Mouse (Mus musculus): ENCODE measurements around the gene Gm9857. TPM values are rescaled to one million over a fixed set of nuclear protein-coding genes. Genes with fewer than 3 reads are reported as not detected.

The Gm9857 gene
- polyA plus RNA-seq, 1 experiment from 2014 or later, result not detected

DNA sequence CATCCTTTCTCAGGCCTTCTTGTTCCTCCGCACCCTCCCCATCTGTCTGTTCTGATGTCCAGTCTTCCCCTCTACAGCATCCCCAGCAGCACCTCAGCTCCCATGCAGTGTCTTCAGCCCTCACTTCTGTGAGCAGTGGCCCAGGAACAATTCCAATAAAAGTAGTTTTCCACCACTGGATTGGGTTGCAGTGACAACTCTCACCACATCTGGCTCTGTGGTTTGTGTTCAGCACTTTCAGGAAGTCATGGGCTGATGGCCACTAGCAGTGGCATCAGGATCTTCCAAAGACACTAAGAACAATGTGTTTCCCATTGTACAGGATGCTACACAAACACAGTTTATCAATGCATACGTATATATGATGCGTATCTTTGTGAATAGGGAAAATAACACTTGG, 25.8 kb upstream of the Gm9857 start:
- Histone ChIP-seq H3K4me2 (ENCODE audit: low read length) (no peak overlapping the region), H3K9me3 (ENCODE audit: control insufficient read depth, low read length) (no peaks in the 10 kb centered on the region), H3K36me3 (ENCODE audit: control insufficient read depth, insufficient read depth, low read length) (no peaks in the 10 kb centered on the region), H3K9ac (ENCODE audit: low read length) (no peak overlapping the region), H3K4me3 (ENCODE audit: low read depth, low read length) (no peak overlapping the region), H3K27ac (ENCODE audit: low read depth) (no peak overlapping the region), H3K4me1 (replicated peaks; ENCODE audit: control insufficient read depth, insufficient read depth, low read length) (peaks cover 9% of the 10 kb centered on the region; the same call in 1 of the 2 replicates), H3K27me3 (replicated peaks; ENCODE audit: control insufficient read depth, insufficient read depth, low read length) (no peaks in the 10 kb centered on the region)
- 87% methylated on average over 3 of the region's 3 CpGs for whole genome bisulfite sequencing
- ATAC-seq (replicated peaks; ENCODE audit: low FRiP score, low TSS enrichment, low read depth) (no peak), DNase-seq (ENCODE audit: low spot score) (no peak)

- no peak for ATAC-seq (replicated peaks; ENCODE audit: low FRiP score, low TSS enrichment, low read depth)
- peaks cover 9% of the 10 kb centered on the region; the same call in 1 of the 2 replicates for H3K4me1 ChIP-seq (replicated peaks; ENCODE audit: control insufficient read depth, insufficient read depth, low read length)
- WGBS, result 72% methylated on average over 7 of the region's 7 CpGs
Measured at GRCm38 (mm10) chr3:108964361-108965044, 24.3 kb upstream of the Gm9857 start.

DNA sequence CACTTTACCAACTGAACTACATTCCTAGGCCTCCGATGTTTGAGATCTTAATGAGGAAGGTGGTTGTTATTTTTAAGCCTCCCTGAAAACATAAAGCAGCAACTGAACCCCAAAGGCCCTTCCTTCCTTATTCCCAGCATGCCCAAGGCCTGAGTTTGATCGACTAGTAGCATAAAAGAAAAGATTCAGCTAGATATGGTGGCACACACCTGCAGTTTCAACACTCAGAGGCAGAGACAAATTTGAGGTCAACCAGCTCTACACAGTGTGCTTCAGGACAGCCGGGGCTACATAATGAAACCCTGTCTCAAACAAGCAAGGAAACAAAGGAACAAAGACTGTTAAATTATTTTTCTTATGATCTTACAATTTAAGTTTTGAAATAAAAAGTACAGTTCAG, 23.5 kb upstream of the Gm9857 start:
- Histone ChIP-seq H3K36me3 (ENCODE audit: control insufficient read depth, insufficient read depth, low read length) (no peaks in the 10 kb centered on the region), H3K4me3 (ENCODE audit: low read depth, low read length) (no peak overlapping the region), H3K9ac (ENCODE audit: low read length) (no peak overlapping the region), H3K4me2 (ENCODE audit: low read length) (no peak overlapping the region), H3K27ac (ENCODE audit: low read depth) (no peak overlapping the region), H3K9me3 (ENCODE audit: control insufficient read depth, low read length) (no peaks in the 10 kb centered on the region), H3K27me3 (replicated peaks; ENCODE audit: control insufficient read depth, insufficient read depth, low read length) (no peaks in the 10 kb centered on the region), H3K4me1 (replicated peaks; ENCODE audit: control insufficient read depth, insufficient read depth, low read length) (peaks cover 9% of the 10 kb centered on the region; the same call in 1 of the 2 replicates)
- ATAC-seq (replicated peaks; ENCODE audit: low FRiP score, low TSS enrichment, low read depth) (no peak), DNase-seq (ENCODE audit: low spot score) (no peak)
- WGBS, result 90% methylated on average over 3 of the region's 3 CpGs

More at GRCm38 (mm10) chr3:108964361-108965044, 24.3 kb upstream of the Gm9857 start:
- no peaks in the 10 kb centered on the region for H3K36me3 ChIP-seq (ENCODE audit: control insufficient read depth, insufficient read depth, low read length)
- H3K27me3 ChIP-seq (replicated peaks; ENCODE audit: control insufficient read depth, insufficient read depth, low read length), result no peaks in the 10 kb centered on the region
- no peak overlapping the region for H3K4me2 ChIP-seq (ENCODE audit: low read length)
- H3K9ac ChIP-seq (ENCODE audit: low read length), result no peak overlapping the region
- no peak for DNase-seq (ENCODE audit: low spot score)
- H3K27ac ChIP-seq (ENCODE audit: low read depth), result no peak overlapping the region
- H3K9me3 ChIP-seq (ENCODE audit: control insufficient read depth, low read length), result no peaks in the 10 kb centered on the region
- no peak overlapping the region for H3K4me3 ChIP-seq (ENCODE audit: low read depth, low read length)

DNA sequence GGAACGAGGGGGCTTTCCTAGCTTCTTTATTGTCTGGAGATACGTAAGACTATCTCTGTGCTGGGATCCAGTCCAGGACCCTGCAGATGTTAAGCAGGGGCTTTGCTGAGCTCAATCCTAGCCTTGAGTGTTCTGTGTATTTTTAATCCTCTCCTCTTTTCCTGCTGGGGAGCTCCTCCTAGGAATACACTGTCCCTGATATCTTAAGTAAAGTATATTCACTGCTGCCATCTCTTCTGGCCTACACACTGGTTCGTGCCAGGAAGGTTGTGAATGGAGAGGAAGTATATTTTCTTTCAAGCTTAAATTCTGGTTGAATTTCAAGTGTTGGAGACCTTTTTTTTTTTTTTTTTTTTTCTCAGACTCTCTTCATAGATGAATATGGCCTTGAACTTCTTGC, 23.0 kb upstream of the Gm9857 start:
- no peak for DNase-seq (ENCODE audit: low spot score)
- Histone ChIP-seq H3K9ac (ENCODE audit: low read length) (no peak overlapping the region), H3K36me3 (ENCODE audit: control insufficient read depth, insufficient read depth, low read length) (no peaks in the 10 kb centered on the region), H3K4me2 (ENCODE audit: low read length) (no peak overlapping the region), H3K4me3 (ENCODE audit: low read depth, low read length) (no peak overlapping the region), H3K27ac (ENCODE audit: low read depth) (no peak overlapping the region), H3K4me1 (replicated peaks; ENCODE audit: control insufficient read depth, insufficient read depth, low read length) (peaks cover 9% of the 10 kb centered on the region; the same call in 1 of the 2 replicates), H3K9me3 (ENCODE audit: control insufficient read depth, low read length) (no peaks in the 10 kb centered on the region), H3K27me3 (replicated peaks; ENCODE audit: control insufficient read depth, insufficient read depth, low read length) (no peaks in the 10 kb centered on the region)
- ATAC-seq (replicated peaks; ENCODE audit: low FRiP score, low TSS enrichment, low read depth), result no peak
- WGBS, result 80% methylated on average over 3 of the region's 3 CpGs

DNA sequence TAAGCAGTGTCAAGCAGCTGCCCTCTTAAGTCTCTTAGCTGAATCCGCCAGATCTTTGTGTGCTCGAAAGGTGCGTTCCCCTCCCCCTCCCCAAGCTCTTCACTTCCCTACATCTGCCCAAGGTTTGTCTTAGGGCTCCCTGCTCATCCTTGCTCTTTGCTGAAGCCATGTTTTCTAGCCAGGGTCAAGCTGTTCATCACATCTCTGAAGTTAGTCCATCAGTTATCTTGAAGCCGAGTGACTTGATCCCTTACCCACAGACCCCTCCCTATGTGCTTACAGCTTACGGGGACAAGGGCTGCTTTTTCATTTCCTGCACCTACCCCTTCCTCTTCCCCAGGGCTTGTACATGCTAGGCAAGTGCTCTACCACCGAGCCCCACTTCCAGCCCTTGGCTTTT, 21.4 kb upstream of the Gm9857 start:
- H3K9me3 ChIP-seq (ENCODE audit: control insufficient read depth, low read length), result no peaks in the 10 kb centered on the region
- H3K4me1 ChIP-seq (replicated peaks; ENCODE audit: control insufficient read depth, insufficient read depth, low read length), result peaks cover 9% of the 10 kb centered on the region; the same call in 1 of the 2 replicates
- no peaks in the 10 kb centered on the region for H3K27me3 ChIP-seq (replicated peaks; ENCODE audit: control insufficient read depth, insufficient read depth, low read length)
- no peak overlapping the region for H3K9ac ChIP-seq (ENCODE audit: low read length)
- peak overlapping the region; percentile 18; the same call in 1 of the 2 replicates for H3K4me2 ChIP-seq (ENCODE audit: low read length)
- WGBS, result 32% methylated on average over 6 of the region's 6 CpGs
- H3K27ac ChIP-seq (ENCODE audit: low read depth), result no peak overlapping the region
- H3K36me3 ChIP-seq (ENCODE audit: control insufficient read depth, insufficient read depth, low read length), result no peaks in the 10 kb centered on the region
- no peak for DNase-seq (ENCODE audit: low spot score)
- no peak for ATAC-seq (replicated peaks; ENCODE audit: low FRiP score, low TSS enrichment, low read depth)
- no peak overlapping the region for H3K4me3 ChIP-seq (ENCODE audit: low read depth, low read length)

- H3K4me3 ChIP-seq (ENCODE audit: low read depth, low read length), result no peak overlapping the region
- H3K27ac ChIP-seq (ENCODE audit: low read depth), result no peak overlapping the region
- H3K36me3 ChIP-seq (ENCODE audit: control insufficient read depth, insufficient read depth, low read length), result no peaks in the 10 kb centered on the region
- H3K4me1 ChIP-seq (replicated peaks; ENCODE audit: control insufficient read depth, insufficient read depth, low read length), result peaks cover 9% of the 10 kb centered on the region; the same call in 1 of the 2 replicates
- no peak overlapping the region for H3K9ac ChIP-seq (ENCODE audit: low read length)
- H3K4me2 ChIP-seq (ENCODE audit: low read length), result peak overlapping the region; percentile 18; the same call in 1 of the 2 replicates
- DNase-seq (ENCODE audit: low spot score) (no peak), ATAC-seq (replicated peaks; ENCODE audit: low FRiP score, low TSS enrichment, low read depth) (no peak; the same call in 1 of the 2 replicates)
- no peaks in the 10 kb centered on the region for H3K27me3 ChIP-seq (replicated peaks; ENCODE audit: control insufficient read depth, insufficient read depth, low read length)
- H3K9me3 ChIP-seq (ENCODE audit: control insufficient read depth, low read length), result no peaks in the 10 kb centered on the region
- WGBS, result 44% methylated on average over 7 of the region's 7 CpGs
Measured at GRCm38 (mm10) chr3:108961226-108961625, 21.0 kb upstream of the Gm9857 start.

DNA sequence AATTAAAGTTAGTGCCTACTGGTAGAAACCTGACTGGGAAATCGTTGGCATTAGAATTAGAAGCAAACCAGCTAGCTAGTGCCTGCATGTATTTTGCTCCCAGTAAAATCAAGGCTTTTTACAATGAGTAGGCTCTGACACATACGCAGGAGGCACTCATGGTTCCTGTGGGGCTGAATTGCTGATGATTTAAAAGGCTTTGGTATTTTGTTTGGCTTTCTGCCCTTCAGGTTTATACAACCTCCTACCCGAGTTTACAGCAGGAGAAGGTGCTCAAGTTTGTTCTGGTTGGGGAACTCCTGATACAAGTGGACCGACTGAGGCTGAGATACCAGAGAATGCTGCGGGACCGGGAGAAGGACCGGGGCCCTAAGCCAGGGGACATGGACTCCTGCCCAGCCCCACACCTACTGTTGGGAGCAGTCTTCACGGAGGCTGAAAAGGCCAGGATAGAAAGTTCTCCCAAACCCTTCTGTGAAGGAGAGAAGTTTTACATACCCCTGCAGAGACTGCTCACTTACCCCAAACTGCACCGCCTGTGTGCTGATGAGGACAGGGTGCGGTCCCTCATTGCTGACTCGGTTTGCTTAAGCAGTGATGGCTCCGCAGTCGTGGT, 19.5 kb upstream of the Gm9857 start:
- Histone ChIP-seq H3K4me2 (ENCODE audit: low read length) (no peak overlapping the region), H3K9ac (ENCODE audit: low read length) (no peak overlapping the region), H3K27ac (ENCODE audit: low read depth) (no peak overlapping the region), H3K4me3 (ENCODE audit: low read depth, low read length) (no peak overlapping the region), H3K9me3 (ENCODE audit: control insufficient read depth, low read length) (no peaks in the 10 kb centered on the region), H3K27me3 (replicated peaks; ENCODE audit: control insufficient read depth, insufficient read depth, low read length) (no peaks in the 10 kb centered on the region), H3K4me1 (replicated peaks; ENCODE audit: control insufficient read depth, insufficient read depth, low read length) (peaks cover 9% of the 10 kb centered on the region; the same call in 1 of the 2 replicates), H3K36me3 (ENCODE audit: control insufficient read depth, insufficient read depth, low read length) (no peaks in the 10 kb centered on the region)
- DNase-seq (ENCODE audit: low spot score) (no peak), ATAC-seq (replicated peaks; ENCODE audit: low FRiP score, low TSS enrichment, low read depth) (no peak)
- WGBS, result 60% methylated on average over 13 of the region's 13 CpGs

- ATAC-seq (replicated peaks; ENCODE audit: low FRiP score, low TSS enrichment, low read depth) (no peak), DNase-seq (ENCODE audit: low spot score) (no peak)
- Histone ChIP-seq H3K9me3 (ENCODE audit: control insufficient read depth, low read length) (no peaks in the 10 kb centered on the region), H3K27ac (ENCODE audit: low read depth) (no peak overlapping the region), H3K4me3 (ENCODE audit: low read depth, low read length) (no peak overlapping the region), H3K9ac (ENCODE audit: low read length) (no peak overlapping the region), H3K4me1 (replicated peaks; ENCODE audit: control insufficient read depth, insufficient read depth, low read length) (peaks cover 9% of the 10 kb centered on the region; the same call in 1 of the 2 replicates), H3K4me2 (ENCODE audit: low read length) (no peak overlapping the region), H3K27me3 (replicated peaks; ENCODE audit: control insufficient read depth, insufficient read depth, low read length) (no peaks in the 10 kb centered on the region), H3K36me3 (ENCODE audit: control insufficient read depth, insufficient read depth, low read length) (no peaks in the 10 kb centered on the region)
Measured at GRCm38 (mm10) chr3:108957976-108958375, 17.7 kb upstream of the Gm9857 start.

Measured in intestine, embryonic 14.5 days (tissue).